Mouse (Mus musculus) liver, embryonic 14.5 days (tissue): Measurements from ENCODE around the gene Mthfd1l. TPM values are rescaled to one million over a fixed set of nuclear protein-coding genes. Genes with fewer than 3 reads are reported as not detected.

Experiments
- ATAC-seq: fragments of 200-750 bp; cut with Nextera tagmentation; 2 replicates; pipeline ENCODE4 v1.8.0; 2017; ENCODE audit warnings: moderate number of reproducible peaks, mild to moderate bottlenecking, moderate library complexity; ENCODE audit not compliant: insufficient read depth
- DNase-seq, 3 experiments: peaks; one replicate each; pipeline ENCODE4 v3.0.0-alpha.2; 2012 to 2013; ENCODE audit warnings: low read depth in 3 of 3, low spot score in 3 of 3
- H3K27ac ChIP-seq: fragments of 300-500 bp; sonication (generic); 2 replicates; pipeline ENCODE4 v1.5.1; 2014; ENCODE audit warnings: moderate library complexity, mild to moderate bottlenecking, control low read depth, inconsistent platforms
- H3K27me3 ChIP-seq: fragments of 300-500 bp; sonication (generic); 2 replicates; pipeline ENCODE4 v1.6.1; 2014; ENCODE audit warnings: mild to moderate bottlenecking, low read length, moderate library complexity; ENCODE audit not compliant: control insufficient read depth, insufficient read depth
- H3K36me3 ChIP-seq: fragments of 300-500 bp; sonication (generic); replicated peaks from 2 replicates; pipeline ENCODE4 v1.6.1; 2014; ENCODE audit warnings: low read depth; ENCODE audit not compliant: control insufficient read depth, insufficient read depth
- H3K4me1 ChIP-seq, 2 experiments: fragments of 200-500 bp in 1 of 2; fragments of 300-500 bp in 1 of 2; sonication (generic) in 1 of 2; replicated peaks; 2 replicates each; pipeline ENCODE4 v1.6.1; 2012 to 2014; ENCODE audit warnings: antibody characterized with exemption in 1 of 2, inconsistent platforms in 1 of 2, low read length in 1 of 2; ENCODE audit not compliant: control insufficient read depth in 2 of 2, insufficient read depth in 2 of 2
- H3K4me2 ChIP-seq: fragments of 300-500 bp; sonication (generic); 2 replicates; pipeline ENCODE4 v1.6.1; 2014; ENCODE audit warnings: low read depth, mild to moderate bottlenecking, control low read depth, moderate library complexity
- H3K4me3 ChIP-seq, 2 experiments: fragments of 200-500 bp in 1 of 2; fragments of 300-500 bp in 1 of 2; sonication (generic) in 1 of 2; 2 replicates each; pipeline ENCODE4 v1.5.1; 2012 to 2014; ENCODE audit warnings: low read depth in 2 of 2, low read length in 2 of 2, mild to moderate bottlenecking in 2 of 2, control low read depth in 1 of 2, inconsistent platforms in 1 of 2, moderate library complexity in 1 of 2; ENCODE audit not compliant: insufficient read depth in 1 of 2
- H3K9ac ChIP-seq: fragments of 300-500 bp; sonication (generic); replicated peaks from 2 replicates; pipeline ENCODE4 v1.6.1; 2014; ENCODE audit warnings: mild to moderate bottlenecking, control low read depth, moderate library complexity
- H3K9me3 ChIP-seq: fragments of 300-500 bp; sonication (generic); 2 replicates; pipeline ENCODE4 v1.6.1; 2016; ENCODE audit warnings: low read length, mixed read lengths; ENCODE audit not compliant: control insufficient read depth
- CTCF ChIP-seq: IDR thresholded peaks from 2 replicates; pipeline ENCODE4 v1.5.1; 2016; ENCODE audit warnings: antibody characterized with exemption, low read depth, control low read depth
- EP300 ChIP-seq: IDR thresholded peaks from 2 replicates; pipeline ENCODE4 v1.6.1; 2016; ENCODE audit warnings: antibody characterized with exemption, low read depth
- WGBS: fragments of 180-500 bp; shearing (Covaris S2); extraction: QIAGEN DNeasy Blood & Tissue Kit; methylation state at CpG from one replicate; pipeline ENCODE4 v1.1.7; 2014; ENCODE audit not compliant: insufficient replicate concordance; 5-methylcytosine and 5-hydroxymethylcytosine counted together
- polyA plus RNA-seq, 2 experiments: library from polyadenylated mRNA; depleted of rRNA in 1 of 2; stranded (reverse) in 1 of 2; unstranded in 1 of 2; fragments of >200 nt; fragmentation: Nextera tagmentation in 1 of 2; extraction: Ambion mirVana in 1 of 2; gene quantifications; 2 replicates each; pipeline versions ENCODE4 v1.2.1 to v1.2.3; 2012 to 2014

Gene Mthfd1l
- polyA plus RNA-seq, 2 experiments = 18.5 to 19.2 TPM

DNA sequence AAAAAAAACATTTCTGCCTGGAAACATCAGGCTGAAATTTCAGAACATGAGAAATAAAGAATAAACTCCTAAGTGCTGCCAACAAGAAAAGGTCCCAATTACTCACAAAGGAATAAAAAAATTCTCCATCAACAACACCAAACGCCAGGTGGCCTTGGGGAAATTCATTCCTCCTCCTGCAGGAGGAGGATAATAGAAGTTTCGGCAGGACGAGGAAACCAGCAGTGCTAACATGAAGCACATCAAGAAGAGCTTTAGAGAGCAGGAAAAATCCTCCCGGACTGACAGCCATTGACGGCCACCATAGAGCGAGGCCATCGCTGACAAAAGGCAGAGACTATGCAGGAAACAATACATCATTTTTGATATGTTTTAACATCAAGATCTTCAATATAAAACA is 71.5 kb downstream of the Mthfd1l start:
- no peak overlapping the region for H3K9ac ChIP-seq
- DNase-seq = no peak
- H3K4me2 ChIP-seq = no peak overlapping the region
- no peak overlapping the region for H3K27ac ChIP-seq
- no peak for ATAC-seq
- no peaks in the 10 kb centered on the region for H3K9me3 ChIP-seq
- no peaks in the 10 kb centered on the region for H3K4me1 ChIP-seq
- no peak overlapping the region for H3K4me3 ChIP-seq
- peaks cover 10% of the 10 kb centered on the region for H3K36me3 ChIP-seq
- no peaks in the 10 kb centered on the region for H3K27me3 ChIP-seq
- WGBS = 84% methylated on average over 7 of the region's 7 CpGs
- TF ChIP-seq CTCF (no peak), EP300 (no peak)

DNA sequence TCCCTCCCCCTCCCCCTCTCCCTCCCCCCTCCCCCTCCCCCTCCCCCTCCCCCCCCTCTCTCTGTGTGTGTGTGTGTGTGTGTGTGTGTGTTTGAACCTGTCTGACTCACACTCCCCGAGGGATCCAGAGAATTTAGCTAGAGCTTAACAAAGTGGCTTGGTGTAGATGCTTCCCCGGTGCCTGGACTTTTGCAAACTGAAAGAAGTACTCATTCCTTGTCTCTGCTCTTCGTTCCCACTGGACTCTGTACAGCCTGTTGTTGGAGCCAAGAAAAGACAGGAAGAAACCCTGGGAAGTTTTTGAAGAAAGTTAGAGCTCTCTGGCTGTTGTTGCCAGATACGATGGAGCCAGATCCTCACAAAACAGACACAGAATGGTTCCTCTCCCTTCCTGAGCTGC is 73.6 kb downstream of the Mthfd1l start:
- Histone ChIP-seq H3K4me2 (no peak overlapping the region), H3K9me3 (no peaks in the 10 kb centered on the region), H3K4me1 (no peaks in the 10 kb centered on the region), H3K36me3 (peaks cover 17% of the 10 kb centered on the region), H3K27ac (no peak overlapping the region), H3K9ac (no peak overlapping the region), H3K4me3 (no peak overlapping the region), H3K27me3 (no peaks in the 10 kb centered on the region)
- WGBS = 70% methylated on average over 4 of the region's 4 CpGs
- DNase-seq = no peak
- no peak for ATAC-seq
- TF ChIP-seq EP300 (no peak), CTCF (no peak)

DNA sequence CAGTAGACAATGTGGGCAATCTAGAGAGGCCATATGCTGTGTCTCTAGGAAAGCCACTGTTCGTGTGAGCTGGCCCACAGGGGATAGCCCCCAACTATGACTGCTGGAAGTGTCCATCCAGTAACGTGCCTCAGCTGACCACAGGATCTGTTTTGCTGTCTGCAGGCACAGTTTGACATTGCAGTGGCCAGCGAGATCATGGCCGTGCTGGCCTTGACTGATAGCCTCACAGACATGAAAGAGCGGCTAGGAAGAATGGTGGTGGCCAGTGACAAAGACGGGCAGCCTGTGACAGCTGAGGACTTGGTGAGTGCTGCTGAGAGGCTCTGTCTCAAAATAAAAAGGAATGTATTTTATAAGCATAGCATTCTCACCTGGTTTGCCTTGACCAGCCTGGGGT is 74.7 kb downstream of the Mthfd1l start:
- TF ChIP-seq EP300 (no peak), CTCF (no peak)
- Histone ChIP-seq H3K4me2 (no peak overlapping the region), H3K9ac (no peak overlapping the region), H3K27me3 (no peaks in the 10 kb centered on the region), H3K27ac (no peak overlapping the region), H3K9me3 (no peaks in the 10 kb centered on the region), H3K4me1 (no peaks in the 10 kb centered on the region), H3K36me3 (peaks cover 15% of the 10 kb centered on the region), H3K4me3 (no peak overlapping the region)
- DNase-seq (no peak), ATAC-seq (no peak)
- 77% methylated on average over 6 of the region's 6 CpGs for WGBS

DNA sequence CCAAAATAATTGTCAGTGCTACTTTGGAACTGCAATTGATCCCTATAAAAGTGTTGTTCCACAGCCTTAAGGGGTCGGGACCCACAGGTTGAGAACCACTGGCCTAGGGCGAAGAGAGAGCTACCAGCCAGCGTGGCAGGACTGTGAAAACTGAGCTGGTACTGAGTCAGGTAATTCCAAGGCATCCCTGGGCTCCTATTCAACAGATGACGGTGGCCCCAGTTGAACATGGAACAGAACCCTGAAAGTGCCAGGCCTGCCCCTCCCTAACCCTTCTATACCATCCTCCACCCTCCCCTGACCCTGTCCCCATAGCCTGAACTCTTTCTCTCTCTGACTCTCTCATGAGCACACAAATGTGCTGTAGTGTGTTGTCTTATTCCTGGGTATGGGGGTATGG is 77.3 kb downstream of the Mthfd1l start:
- Histone ChIP-seq H3K36me3 (peaks cover 12% of the 10 kb centered on the region), H3K27ac (no peak overlapping the region), H3K4me1 (no peaks in the 10 kb centered on the region), H3K4me2 (no peak overlapping the region), H3K9me3 (no peaks in the 10 kb centered on the region), H3K27me3 (no peaks in the 10 kb centered on the region), H3K9ac (no peak overlapping the region), H3K4me3 (no peak overlapping the region)
- TF ChIP-seq EP300 (no peak), CTCF (no peak)
- WGBS = 73% methylated on average over 4 of the region's 4 CpGs
- DNase-seq (no peak), ATAC-seq (no peak)

DNA sequence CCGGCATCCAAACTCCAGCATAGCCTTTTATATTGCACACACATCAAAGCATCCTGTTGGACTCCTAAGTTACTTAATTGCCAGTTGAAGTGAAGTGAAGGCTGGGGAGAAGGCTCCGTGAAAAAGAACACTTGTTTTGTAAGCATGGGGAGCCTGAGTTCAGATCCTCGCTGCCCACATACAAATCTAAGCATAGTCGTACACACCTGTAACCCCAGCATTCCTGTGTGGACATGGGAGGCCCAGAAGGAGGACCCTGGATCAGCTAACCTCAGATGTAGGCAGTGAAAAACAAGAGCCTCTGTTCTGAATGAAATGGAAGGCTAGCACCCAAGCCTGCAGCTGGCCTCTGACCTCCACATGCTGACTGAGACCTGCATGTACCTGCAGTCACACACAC is 79.8 kb downstream of the Mthfd1l start:
- H3K9ac ChIP-seq = no peak overlapping the region
- DNase-seq (no peak), ATAC-seq (no peak)
- H3K9me3 ChIP-seq = no peaks in the 10 kb centered on the region
- no peak overlapping the region for H3K4me3 ChIP-seq
- no peak overlapping the region for H3K27ac ChIP-seq
- no peaks in the 10 kb centered on the region for H3K4me1 ChIP-seq
- no peak overlapping the region for H3K4me2 ChIP-seq
- WGBS = 74% methylated on average over 4 of the region's 4 CpGs
- H3K27me3 ChIP-seq = no peaks in the 10 kb centered on the region
- peaks cover 19% of the 10 kb centered on the region for H3K36me3 ChIP-seq
- no peak for TF ChIP-seq EP300
- no peak for TF ChIP-seq CTCF
